Mouse (Mus musculus) intestine, postnatal 0 days (tissue): ENCODE data around the gene Senp5. TPM values are rescaled to one million over a fixed set of nuclear protein-coding genes. Genes with fewer than 3 reads are reported as not detected.
A peak's percentile ranks its signal among the peaks of the same experiment; 100 is the strongest.
"Not testable (repeated sequence)": the region's sequence is repeated elsewhere in the genome, so short reads cannot be mapped to it uniquely, and the experiment has no call there.

ENCODE experiments used
- ATAC-seq: fragments of 200-750 bp; cut with Nextera tagmentation; 2 replicates; pipeline ENCODE4 v1.8.0; 2017; ENCODE audit warnings: mild to moderate bottlenecking, moderate TSS enrichment, moderate library complexity
- H3K27ac ChIP-seq: fragments of 300-500 bp; sonication (generic); 2 replicates; pipeline ENCODE4 v1.5.1; 2014; ENCODE audit warnings: mild to moderate bottlenecking, low read depth, low read length, moderate library complexity
- H3K27me3 ChIP-seq: fragments of 300-500 bp; sonication (generic); replicated peaks from 2 replicates; pipeline ENCODE4 v1.6.1; 2014; ENCODE audit warnings: low read length, mixed read lengths; ENCODE audit not compliant: control insufficient read depth, insufficient read depth
- H3K36me3 ChIP-seq: fragments of 300-500 bp; sonication (generic); 2 replicates; pipeline ENCODE4 v1.6.1; 2014; ENCODE audit warnings: mild to moderate bottlenecking, moderate library complexity; ENCODE audit not compliant: control insufficient read depth, insufficient read depth
- H3K4me1 ChIP-seq: fragments of 300-500 bp; sonication (generic); replicated peaks from 2 replicates; pipeline ENCODE4 v1.6.1; 2014; ENCODE audit warnings: antibody characterized with exemption, low read length, mixed read lengths; ENCODE audit not compliant: control insufficient read depth, insufficient read depth
- H3K4me2 ChIP-seq: fragments of 300-500 bp; sonication (generic); replicated peaks from 2 replicates; pipeline ENCODE4 v1.6.1; 2014; ENCODE audit warnings: low read depth, mild to moderate bottlenecking, moderate library complexity
- H3K4me3 ChIP-seq: fragments of 300-500 bp; sonication (generic); 2 replicates; pipeline ENCODE4 v1.5.1; 2014; ENCODE audit warnings: low read depth, low read length
- H3K9ac ChIP-seq: fragments of 300-500 bp; sonication (generic); 2 replicates; pipeline ENCODE4 v1.6.1; 2014; ENCODE audit warnings: mild to moderate bottlenecking, low read depth, low read length
- H3K9me3 ChIP-seq: fragments of 300-500 bp; sonication (generic); 2 replicates; pipeline ENCODE4 v1.6.1; 2016; ENCODE audit warnings: mixed run types; ENCODE audit not compliant: control insufficient read depth
- CTCF ChIP-seq: sonication (generic); IDR thresholded peaks from 2 replicates; pipeline ENCODE4 v1.5.1; 2016; ENCODE audit warnings: low read depth, mild to moderate bottlenecking, control low read depth, antibody characterized with exemption, moderate library complexity
- WGBS: fragments of 180-500 bp; shearing (Covaris S2); extraction: QIAGEN DNeasy Blood & Tissue Kit; methylation state at CpG from one replicate; pipeline ENCODE4 v1.1.7; 2014; 5-methylcytosine and 5-hydroxymethylcytosine counted together
- polyA plus RNA-seq: library from polyadenylated mRNA; unstranded; fragments of >200 nt; fragmentation: Nextera tagmentation; extraction: Ambion mirVana; gene quantifications from 2 replicates; pipeline ENCODE4 v1.2.1, GENCODE M21; 2015

Gene Senp5
- polyA plus RNA-seq, 1 experiment from 2014 or later, result 5.0 TPM

DNA sequence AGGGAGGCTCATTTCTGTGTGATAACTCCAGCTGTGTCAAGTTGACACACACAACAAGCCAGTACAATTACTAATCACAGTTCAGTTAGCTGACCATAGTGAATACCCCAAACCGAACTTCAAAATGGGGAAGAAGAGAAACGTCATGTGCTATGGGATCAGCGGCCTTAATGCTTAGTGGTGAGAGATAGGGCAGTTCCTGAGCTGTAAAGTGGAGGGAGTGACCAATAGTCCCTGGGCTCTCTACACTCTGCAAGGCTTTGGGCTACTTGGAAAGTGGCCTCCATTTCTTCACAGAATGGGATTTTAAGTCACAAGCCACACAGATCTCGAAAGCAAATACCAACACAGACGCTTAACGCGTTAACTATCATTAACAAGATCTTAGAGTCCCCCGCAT, 55.8 kb downstream of the Senp5 start:
- H3K9ac ChIP-seq, result peak overlapping the region; percentile 93; the same call in 1 of the 2 replicates
- H3K4me1 ChIP-seq, result 0 out of 2 replicates have a peak, but pooled peaks cover 3% of the 10 kb centered on the region
- peak overlapping the region; percentile 88 for H3K4me2 ChIP-seq
- H3K27ac ChIP-seq, result peak overlapping the region; percentile 95; the same call in 1 of the 2 replicates
- H3K27me3 ChIP-seq, result no peaks in the 10 kb centered on the region
- H3K36me3 ChIP-seq, result 0 out of 2 replicates have a peak, but pooled peaks cover 12% of the 10 kb centered on the region
- H3K9me3 ChIP-seq, result no peaks in the 10 kb centered on the region
- 0 out of 2 replicates have a peak, but pooled peaks have one; percentile 23 for ATAC-seq
- WGBS, result 16% methylated on average over 8 of the region's 8 CpGs
- H3K4me3 ChIP-seq, result peak overlapping the region; percentile 92
- no peak for TF ChIP-seq CTCF

GRCm38 (mm10) chr16:31945986-31946385, 57.1 kb downstream of the Senp5 start:
- H3K9me3 ChIP-seq, H3K27ac ChIP-seq, H3K4me1 ChIP-seq, H3K4me3 ChIP-seq, H3K9ac ChIP-seq, ATAC-seq, H3K27me3 ChIP-seq: not testable (repeated sequence)
- Histone ChIP-seq H3K4me2 (peak overlapping the region; percentile 88; the same call in 1 of the 2 replicates), H3K36me3 (0 out of 2 replicates have a peak, but pooled peaks cover 12% of the 10 kb centered on the region)
- WGBS, result 80% methylated on average over 6 of the region's 6 CpGs

DNA sequence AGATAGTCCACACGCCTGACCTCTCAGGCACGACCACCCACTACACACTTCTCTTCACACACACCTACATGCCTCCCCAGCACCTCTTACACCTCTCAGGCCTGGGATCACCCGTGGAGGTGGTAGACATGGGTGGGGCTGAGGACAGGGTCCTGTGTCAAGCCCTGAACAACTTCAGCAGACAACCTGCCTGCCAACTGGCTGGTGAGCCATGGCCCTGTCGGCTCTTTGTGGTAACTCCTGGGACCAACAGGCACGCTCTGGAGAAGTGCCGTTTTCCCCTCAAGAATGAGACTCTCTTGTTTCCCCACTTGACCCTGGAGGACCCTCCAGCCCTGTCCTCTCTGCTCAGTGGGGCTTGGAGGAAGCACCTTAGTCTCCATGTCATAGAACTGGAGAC, 57.7 kb downstream of the Senp5 start:
- H3K4me1 ChIP-seq, result 0 out of 2 replicates have a peak, but pooled peaks cover 3% of the 10 kb centered on the region
- H3K27me3 ChIP-seq, result no peaks in the 10 kb centered on the region
- H3K27ac ChIP-seq, result no peak overlapping the region
- no peak for ATAC-seq
- no peak overlapping the region for H3K9ac ChIP-seq
- no peaks in the 10 kb centered on the region for H3K9me3 ChIP-seq
- 87% methylated on average over 6 of the region's 6 CpGs for WGBS
- H3K36me3 ChIP-seq, result 0 out of 2 replicates have a peak, but pooled peaks cover 10% of the 10 kb centered on the region
- no peak overlapping the region for H3K4me3 ChIP-seq
- H3K4me2 ChIP-seq, result 0 out of 2 replicates have a peak overlapping the region, but pooled peaks have one; percentile 88
- TF ChIP-seq CTCF, result no peak

- TF ChIP-seq CTCF, result no peak
- H3K9ac ChIP-seq, result no peak overlapping the region
- 0 out of 2 replicates have a peak, but pooled peaks cover 3% of the 10 kb centered on the region for H3K4me1 ChIP-seq
- no peak overlapping the region for H3K27ac ChIP-seq
- H3K4me2 ChIP-seq, result no peak overlapping the region
- WGBS, result 86% methylated on average over 12 of the region's 12 CpGs
- no peak for ATAC-seq
- H3K9me3 ChIP-seq, result no peaks in the 10 kb centered on the region
- no peak overlapping the region for H3K4me3 ChIP-seq
- no peaks in the 10 kb centered on the region for H3K27me3 ChIP-seq
- 0 out of 2 replicates have a peak, but pooled peaks cover 9% of the 10 kb centered on the region for H3K36me3 ChIP-seq
Observed at GRCm38 (mm10) chr16:31944698-31945255, 58.3 kb downstream of the Senp5 start.

GRCm38 (mm10) chr16:31943980-31944379, 59.1 kb downstream of the Senp5 start:
- H3K36me3 ChIP-seq, result 0 out of 2 replicates have a peak, but pooled peaks cover 9% of the 10 kb centered on the region
- no peaks in the 10 kb centered on the region for H3K27me3 ChIP-seq
- H3K27ac ChIP-seq, result no peak overlapping the region
- H3K4me3 ChIP-seq, result no peak overlapping the region
- peak; percentile 92 for TF ChIP-seq CTCF
- peak; percentile 8; the same call in 1 of the 2 replicates for ATAC-seq
- H3K4me1 ChIP-seq, result 0 out of 2 replicates have a peak, but pooled peaks cover 3% of the 10 kb centered on the region
- WGBS, result 3% methylated on average over 10 of the region's 10 CpGs
- H3K9ac ChIP-seq, result no peak overlapping the region
- H3K9me3 ChIP-seq, result no peaks in the 10 kb centered on the region
- H3K4me2 ChIP-seq, result peak overlapping the region; percentile 24; the same call in 1 of the 2 replicates

DNA sequence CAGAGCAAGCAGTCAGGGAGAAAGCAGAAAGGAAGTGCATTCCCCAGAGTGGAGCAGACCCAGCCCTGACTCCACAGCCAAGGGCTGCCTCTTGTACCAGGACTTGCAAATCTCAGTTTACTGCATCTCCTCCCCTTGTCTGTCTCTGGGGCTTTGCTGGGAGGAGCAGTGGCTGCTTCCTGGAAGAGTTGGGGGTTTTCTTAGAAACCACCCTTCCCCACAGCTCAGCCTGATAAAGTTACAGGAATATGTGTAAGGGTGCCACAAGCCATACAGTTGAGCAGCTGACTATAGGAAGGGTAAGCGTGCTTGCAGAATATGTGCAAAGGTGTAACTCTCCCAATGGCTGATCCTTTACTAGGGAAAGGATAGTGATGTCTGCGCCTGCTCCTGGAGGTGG, 62.5 kb downstream of the Senp5 start:
- Histone ChIP-seq H3K27me3 (peaks cover 7% of the 10 kb centered on the region), H3K36me3 (0 out of 2 replicates have a peak, but pooled peaks cover 9% of the 10 kb centered on the region), H3K4me1 (no peaks in the 10 kb centered on the region), H3K4me2 (no peak overlapping the region), H3K9me3 (no peaks in the 10 kb centered on the region), H3K9ac (no peak overlapping the region), H3K27ac (no peak overlapping the region), H3K4me3 (no peak overlapping the region)
- TF ChIP-seq CTCF, result no peak
- 67% methylated on average over 2 of the region's 2 CpGs for WGBS
- no peak for ATAC-seq
